Mouse (Mus musculus) hindbrain, embryonic 16.5 days (tissue): ENCODE results near the gene Gm21987. TPM values are rescaled to one million over a fixed set of nuclear protein-coding genes. Genes with fewer than 3 reads are reported as not detected.

ENCODE experiments used
- ATAC-seq: fragments of 200-750 bp; cut with Nextera tagmentation; 2 replicates; pipeline ENCODE4 v1.8.0; 2017; ENCODE audit warnings: moderate TSS enrichment, moderate library complexity
- H3K27ac ChIP-seq: fragments of 300-500 bp; sonication (generic); 2 replicates; pipeline ENCODE4 v1.5.1; 2014; ENCODE audit warnings: low read depth, mild to moderate bottlenecking, control low read depth, low read length, moderate library complexity
- H3K27me3 ChIP-seq: fragments of 300-500 bp; sonication (generic); replicated peaks from 2 replicates; pipeline ENCODE4 v1.6.1; 2014; ENCODE audit warnings: low read length; ENCODE audit not compliant: control insufficient read depth, insufficient read depth
- H3K36me3 ChIP-seq: fragments of 300-500 bp; sonication (generic); 2 replicates; pipeline ENCODE4 v1.6.1; 2014; ENCODE audit warnings: mild to moderate bottlenecking, low read length, moderate library complexity, mixed read lengths; ENCODE audit not compliant: control insufficient read depth, insufficient read depth
- H3K4me1 ChIP-seq: fragments of 300-500 bp; sonication (generic); 2 replicates; pipeline ENCODE4 v1.6.1; 2014; ENCODE audit warnings: low read depth, low read length; ENCODE audit not compliant: control insufficient read depth, insufficient read depth
- H3K4me2 ChIP-seq: fragments of 300-500 bp; sonication (generic); 2 replicates; pipeline ENCODE4 v1.6.1; 2014; ENCODE audit warnings: mild to moderate bottlenecking, low read length, control low read depth, moderate library complexity
- H3K4me3 ChIP-seq: fragments of 300-500 bp; sonication (generic); 2 replicates; pipeline ENCODE4 v1.5.1; 2014; ENCODE audit warnings: mild to moderate bottlenecking, low read length, control low read depth, moderate library complexity
- H3K9ac ChIP-seq: fragments of 300-500 bp; sonication (generic); 2 replicates; pipeline ENCODE4 v1.6.1; 2014; ENCODE audit warnings: low read depth, mild to moderate bottlenecking, control low read depth, low read length, moderate library complexity
- H3K9me3 ChIP-seq: fragments of 300-500 bp; sonication (generic); 2 replicates; pipeline ENCODE4 v1.6.1; 2014; ENCODE audit warnings: mild to moderate bottlenecking, low read length, moderate library complexity; ENCODE audit not compliant: control insufficient read depth
- WGBS: fragments of 180-500 bp; shearing (Covaris S2); extraction: QIAGEN DNeasy Blood & Tissue Kit; methylation state at CpG from one replicate; pipeline ENCODE4 v1.1.7; 2014; 5-methylcytosine and 5-hydroxymethylcytosine counted together
- polyA plus RNA-seq: library from polyadenylated mRNA; unstranded; fragments of >200 nt; fragmentation: Nextera tagmentation; extraction: Ambion mirVana; gene quantifications from 2 replicates; pipeline ENCODE4 v1.2.1, GENCODE M21; 2015

Gm21987 gene
- polyA plus RNA-seq, 1 experiment from 2014 or later = not detected

DNA sequence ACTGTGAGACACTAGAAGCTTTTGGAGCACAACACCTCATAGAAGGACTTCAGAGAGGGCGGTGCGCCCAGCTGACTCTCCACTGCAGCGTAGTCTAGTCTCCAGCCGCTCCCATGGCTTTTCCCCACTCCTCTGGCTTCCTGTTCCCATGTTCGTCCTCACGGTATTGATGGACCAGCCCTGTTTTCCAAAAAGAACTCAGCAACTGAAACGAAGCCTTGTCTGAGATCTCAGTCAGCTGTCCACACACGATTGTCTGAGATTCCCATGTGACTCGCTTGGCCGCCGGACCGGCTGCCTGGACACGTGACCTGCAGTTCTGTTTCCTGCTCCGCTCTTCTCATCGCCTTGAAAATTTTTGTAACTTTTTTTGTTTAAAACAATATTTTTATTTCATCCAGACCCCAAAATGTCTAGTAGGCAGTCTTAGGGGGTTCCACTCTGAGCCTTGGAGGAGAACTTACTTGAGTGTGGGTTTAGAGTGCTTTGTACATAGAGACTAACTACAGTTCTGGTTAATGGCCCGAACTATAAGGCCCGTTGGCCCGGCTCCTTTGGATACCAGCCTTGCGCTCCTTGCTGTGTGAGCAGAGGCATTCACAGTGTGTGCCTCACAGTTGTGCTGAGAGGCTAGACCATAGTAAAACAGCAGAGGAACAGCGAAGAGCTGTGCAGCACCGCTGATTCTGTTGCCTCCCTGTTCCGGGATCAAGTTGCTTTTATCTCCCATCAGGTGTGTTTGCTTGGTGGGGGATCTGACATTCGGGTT is 45.5 kb downstream of the Gm21987 start:
- H3K27me3 ChIP-seq = no peaks in the 10 kb centered on the region
- H3K9ac ChIP-seq = no peak overlapping the region
- no peaks in the 10 kb centered on the region for H3K9me3 ChIP-seq
- H3K36me3 ChIP-seq = no peaks in the 10 kb centered on the region
- no peak overlapping the region for H3K27ac ChIP-seq
- H3K4me1 ChIP-seq = no peaks in the 10 kb centered on the region
- H3K4me3 ChIP-seq = no peak overlapping the region
- ATAC-seq = no peak
- no peak overlapping the region for H3K4me2 ChIP-seq
- 83% methylated on average over 23 of the region's 23 CpGs for WGBS

DNA sequence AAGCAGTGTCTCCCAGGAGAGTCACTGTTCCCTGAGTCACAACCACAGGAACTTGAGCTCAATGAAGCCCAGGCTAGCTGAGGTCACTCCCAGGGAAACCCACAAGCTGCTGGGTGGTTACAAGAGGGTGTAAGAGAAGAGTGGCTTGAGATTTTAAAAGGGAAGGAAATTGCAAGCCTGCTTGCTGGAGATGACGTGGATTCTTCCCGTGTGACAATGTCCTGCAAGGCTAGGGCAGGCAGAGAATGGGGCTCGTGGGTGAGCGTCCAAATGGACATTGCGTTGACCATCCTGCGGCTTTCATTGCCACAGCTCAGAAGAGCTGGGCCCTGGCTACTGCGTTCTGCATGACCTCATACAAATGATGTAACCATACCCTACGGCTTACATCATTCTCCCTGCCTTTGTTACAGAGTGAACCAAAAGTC is 47.4 kb downstream of the Gm21987 start:
- Histone ChIP-seq H3K36me3 (no peaks in the 10 kb centered on the region), H3K9ac (no peak overlapping the region), H3K4me2 (no peak overlapping the region), H3K4me1 (peaks cover 2% of the 10 kb centered on the region), H3K27me3 (no peaks in the 10 kb centered on the region), H3K9me3 (no peaks in the 10 kb centered on the region), H3K4me3 (no peak overlapping the region), H3K27ac (no peak overlapping the region)
- no peak for ATAC-seq
- 90% methylated on average over 8 of the region's 8 CpGs for WGBS

DNA sequence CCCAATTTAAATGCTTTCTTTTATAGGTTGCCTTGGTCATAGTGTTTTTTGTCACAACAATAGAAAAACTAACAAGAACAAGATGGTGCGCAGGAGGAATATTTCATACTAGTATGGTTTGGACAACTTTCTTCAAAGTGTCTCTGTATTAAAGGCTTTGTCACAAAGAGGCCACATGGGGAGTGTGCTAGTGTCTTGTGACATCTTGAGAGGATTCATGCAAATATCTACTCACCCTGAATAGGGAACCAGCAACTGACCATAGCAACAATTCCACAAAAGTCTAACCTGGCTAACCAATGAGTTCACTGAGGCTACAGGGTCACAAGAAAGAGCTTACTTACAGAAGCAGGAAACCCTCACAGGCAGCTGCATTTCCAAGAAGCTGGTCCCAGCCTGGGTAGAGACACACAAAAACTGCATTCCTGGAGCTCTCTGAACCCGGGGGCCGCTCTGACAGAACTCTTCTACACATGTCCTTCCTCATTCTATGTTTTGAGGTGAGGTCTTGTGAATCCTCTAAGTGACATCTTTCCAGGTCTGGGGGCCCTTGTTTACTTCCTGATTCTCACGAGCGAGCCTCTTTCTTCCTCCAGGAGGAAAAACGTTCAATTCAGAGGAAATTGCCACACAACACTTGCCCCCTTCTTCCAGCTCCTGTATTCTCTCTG is 48.4 kb downstream of the Gm21987 start:
- Histone ChIP-seq H3K27ac (no peak overlapping the region), H3K36me3 (no peaks in the 10 kb centered on the region), H3K9ac (no peak overlapping the region), H3K4me1 (peaks cover 10% of the 10 kb centered on the region), H3K4me3 (no peak overlapping the region), H3K4me2 (no peak overlapping the region), H3K9me3 (no peaks in the 10 kb centered on the region), H3K27me3 (no peaks in the 10 kb centered on the region)
- no peak for ATAC-seq
- 77% methylated on average over 6 of the region's 6 CpGs for WGBS

DNA sequence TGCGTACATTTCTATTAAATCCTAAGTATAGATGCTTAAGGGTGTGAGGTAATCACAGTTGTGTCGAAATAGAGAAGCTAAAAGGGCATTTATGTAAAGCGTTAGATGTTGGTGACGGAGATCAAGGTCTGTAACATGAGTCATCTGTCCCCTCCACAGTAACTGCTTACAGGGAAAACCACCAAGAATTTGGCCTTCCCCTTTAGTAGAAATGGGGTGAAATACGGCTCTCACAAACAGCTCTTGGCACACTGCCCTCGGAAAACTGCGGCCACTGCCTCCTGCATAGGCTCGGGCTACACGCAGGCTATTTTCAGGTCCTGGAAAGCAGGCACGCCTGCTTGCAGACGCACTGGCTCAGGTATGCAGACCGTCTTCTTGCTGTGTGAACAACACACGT is 49.3 kb downstream of the Gm21987 start:
- no peak overlapping the region for H3K4me3 ChIP-seq
- no peak overlapping the region for H3K27ac ChIP-seq
- no peaks in the 10 kb centered on the region for H3K27me3 ChIP-seq
- ATAC-seq = no peak
- H3K9ac ChIP-seq = no peak overlapping the region
- H3K9me3 ChIP-seq = no peaks in the 10 kb centered on the region
- H3K4me1 ChIP-seq = peaks cover 11% of the 10 kb centered on the region
- no peaks in the 10 kb centered on the region for H3K36me3 ChIP-seq
- H3K4me2 ChIP-seq = no peak overlapping the region
- 71% methylated on average over 13 of the region's 13 CpGs for WGBS

DNA sequence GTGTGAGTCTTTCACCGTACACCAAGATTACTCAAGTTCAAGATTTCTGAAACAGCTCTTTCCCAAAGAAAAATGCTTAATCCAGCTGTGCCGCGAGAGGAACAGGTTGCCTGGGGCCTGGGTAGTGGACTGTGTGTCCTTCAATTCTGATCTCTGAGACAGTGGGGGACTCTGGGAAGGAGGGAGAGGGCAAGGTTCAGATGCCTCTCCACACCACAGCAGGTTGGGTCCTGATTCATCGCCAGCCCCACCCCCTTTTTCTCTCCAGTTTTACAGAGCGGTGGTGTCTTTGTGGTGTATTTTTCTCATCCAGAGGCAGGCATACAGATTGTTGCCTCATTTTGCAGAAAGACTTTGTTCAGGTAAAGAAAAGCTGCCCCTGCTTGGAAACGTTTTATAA is 51.4 kb downstream of the Gm21987 start:
- no peak overlapping the region for H3K4me3 ChIP-seq
- no peaks in the 10 kb centered on the region for H3K36me3 ChIP-seq
- no peaks in the 10 kb centered on the region for H3K9me3 ChIP-seq
- no peak overlapping the region for H3K27ac ChIP-seq
- no peak overlapping the region for H3K9ac ChIP-seq
- no peak for ATAC-seq
- peaks cover 11% of the 10 kb centered on the region for H3K4me1 ChIP-seq
- H3K4me2 ChIP-seq = no peak overlapping the region
- H3K27me3 ChIP-seq = no peaks in the 10 kb centered on the region
- WGBS = 84% methylated on average over 6 of the region's 6 CpGs

DNA sequence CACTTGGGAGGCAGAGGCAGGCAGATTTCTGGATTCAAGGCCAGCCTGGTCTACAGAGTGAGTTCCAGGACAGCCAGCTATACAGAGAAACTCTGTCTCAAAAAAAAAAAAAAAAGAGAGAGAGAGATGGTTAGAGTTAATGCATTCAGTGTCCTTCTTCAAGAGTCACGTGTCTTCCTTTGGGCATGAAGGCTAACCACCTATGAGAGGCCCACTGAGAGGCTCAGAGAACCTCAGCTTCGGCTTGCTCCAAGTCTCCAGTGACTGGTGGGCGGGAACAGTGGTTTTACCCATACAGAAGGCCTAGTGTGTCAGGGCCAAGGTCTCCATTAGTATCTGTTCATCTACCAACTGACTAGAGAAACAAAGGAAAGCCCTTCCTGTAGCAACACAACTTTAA is 52.2 kb downstream of the Gm21987 start:
- ATAC-seq = no peak
- 68% methylated on average over 3 of the region's 3 CpGs for WGBS
- Histone ChIP-seq H3K27ac (peak overlapping the region; percentile 7), H3K4me2 (peak overlapping the region; percentile 66), H3K9me3 (no peaks in the 10 kb centered on the region), H3K9ac (peak overlapping the region; percentile 59), H3K36me3 (no peaks in the 10 kb centered on the region), H3K4me1 (peaks cover 11% of the 10 kb centered on the region), H3K4me3 (no peak overlapping the region), H3K27me3 (no peaks in the 10 kb centered on the region)

DNA sequence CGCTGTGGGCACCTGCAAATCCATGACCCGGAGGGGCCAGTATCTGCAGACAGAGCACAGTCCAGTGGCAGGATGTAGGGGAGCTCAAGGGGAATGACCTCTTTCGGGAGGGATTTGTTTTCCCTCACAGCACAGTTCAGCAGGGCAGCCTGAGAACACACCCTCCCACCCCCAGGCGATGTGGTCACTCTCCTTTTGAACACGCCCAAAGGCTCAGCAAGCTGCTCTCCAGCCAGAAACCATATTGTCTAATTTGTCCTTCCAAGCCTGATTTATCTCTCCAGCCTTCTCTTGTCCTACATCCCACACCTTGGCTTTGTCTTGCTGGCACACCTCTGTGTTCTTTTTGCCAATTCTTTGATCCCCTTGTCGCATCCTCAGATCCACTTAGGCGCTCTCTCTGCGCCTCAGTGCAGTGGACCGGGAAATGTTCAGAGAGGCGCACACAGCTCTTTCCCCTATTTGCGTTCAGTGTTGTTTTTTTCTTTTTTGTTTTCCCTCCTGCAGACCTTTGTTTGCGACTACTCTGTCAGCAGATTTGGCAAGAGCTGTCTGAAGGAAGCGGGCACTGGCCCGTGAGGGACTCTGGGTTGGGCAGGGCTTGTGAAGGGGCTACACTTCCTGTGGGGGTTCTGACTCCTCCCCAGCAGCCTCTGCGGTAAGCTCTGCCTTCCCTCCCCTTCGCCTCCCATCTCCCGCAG is 52.8 kb downstream of the Gm21987 start:
- Histone ChIP-seq H3K36me3 (no peaks in the 10 kb centered on the region), H3K27ac (peak overlapping the region; percentile 7), H3K27me3 (no peaks in the 10 kb centered on the region), H3K4me2 (peak overlapping the region; percentile 66), H3K4me1 (peaks cover 11% of the 10 kb centered on the region), H3K4me3 (peak overlapping the region; percentile 33), H3K9ac (peak overlapping the region; percentile 59), H3K9me3 (no peaks in the 10 kb centered on the region)
- 13% methylated on average over 17 of the region's 17 CpGs for WGBS
- peak; percentile 96 for ATAC-seq

DNA sequence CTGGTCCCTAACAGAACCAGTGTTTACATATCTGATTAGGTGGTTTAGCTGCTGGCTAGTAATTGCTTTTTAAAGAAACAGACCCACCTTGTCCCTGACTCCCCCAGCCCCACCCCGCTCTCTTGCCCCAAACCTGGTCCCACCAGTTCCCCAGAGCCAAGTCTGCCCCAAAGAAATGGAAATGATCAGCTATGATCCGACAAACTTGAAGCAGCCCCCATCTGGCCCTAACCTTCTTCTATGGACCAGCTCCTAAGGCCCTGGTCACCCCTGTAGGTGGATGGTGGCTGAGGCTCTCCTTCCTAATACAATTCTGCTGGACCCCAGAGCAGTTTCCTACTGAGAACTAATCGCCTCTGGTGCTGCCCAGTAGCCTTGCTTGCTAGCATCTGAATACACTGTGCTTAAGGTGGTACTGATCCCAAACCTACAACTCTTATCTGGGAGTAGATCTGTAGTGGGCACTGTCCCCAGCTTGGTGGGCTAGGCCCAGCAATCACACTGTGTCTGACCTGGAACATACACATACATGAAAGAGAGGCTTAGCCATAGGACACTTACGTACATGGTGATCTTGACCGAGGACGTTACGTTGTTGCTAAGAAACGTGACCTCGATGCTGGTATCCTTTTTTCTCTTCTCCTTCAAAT is 53.6 kb downstream of the Gm21987 start:
- peak overlapping the region; percentile 33; the same call in 1 of the 2 replicates for H3K4me3 ChIP-seq
- H3K4me1 ChIP-seq = peaks cover 11% of the 10 kb centered on the region
- H3K27me3 ChIP-seq = no peaks in the 10 kb centered on the region
- H3K36me3 ChIP-seq = no peaks in the 10 kb centered on the region
- H3K9me3 ChIP-seq = no peaks in the 10 kb centered on the region
- 70% methylated on average over 9 of the region's 9 CpGs for WGBS
- H3K4me2 ChIP-seq = peak overlapping the region; percentile 66
- peak overlapping the region; percentile 7 for H3K27ac ChIP-seq
- peak overlapping the region; percentile 59; the same call in 1 of the 2 replicates for H3K9ac ChIP-seq
- ATAC-seq = no peak; the same call in 1 of the 2 replicates
